Comparison of ENCODE assay signal across 14 mouse cellular contexts in genomic region chr14:58520976-58521549, GRCm38 (mm10).
DNase-seq lines count a peak whose midpoint lies in the region; ATAC-seq and TF ChIP-seq lines count a peak whose summit lies in the region.
"Had no signal": no experiment of that assay in that cellular context is flagged by ENCODE, and none has a peak within 500 bp of the region (broad histone marks: within the 10 kb centered on the region; RNA-seq: fewer than 3 reads in every experiment).

No protein-coding gene starts in this region.

- WGBS in kidney, postnatal 0 days = 45% methylated on average over 5 of the region's 5 CpGs

- no peak for ATAC-seq in kidney, postnatal 0 days (replicated peaks; ENCODE audit: low FRiP score, low read depth)
- ATAC-seq: forebrain, embryonic 15.5 days; inflammation-experienced regulatory T-cells, adult 6 months had no signal

- TF ChIP-seq POLR2A in embryonic fibroblast, embryonic 13.5 days (IDR thresholded peaks at IDR 0.05; ENCODE audit: low read depth, low read length) = no peak

- H3K36me3 ChIP-seq in kidney, postnatal 0 days (ENCODE audit: insufficient read depth, low read length) = no peaks in the 10 kb centered on the region
- H3K36me3 ChIP-seq: forebrain, embryonic 15.5 days; limb, embryonic 13.5 days had no signal

- no peak overlapping the region for H3K9ac ChIP-seq in kidney, postnatal 0 days (ENCODE audit: low read depth, low read length)
- H3K9ac ChIP-seq: forebrain, embryonic 15.5 days; limb, embryonic 13.5 days had no signal

- peak; percentile 37 for DNase-seq in adrenal gland, postnatal 14 days
- no peak for DNase-seq in adrenal gland, adult 18-20 months (ENCODE audit: low spot score in 2 of 2)
- DNase-seq in kidney, postnatal 0 days (ENCODE audit: low spot score) = peak; percentile 22
- DNase-seq in kidney, adult 18-20 months = no peak
- DNase-seq in Muller cell, postnatal 12 days (ENCODE audit: inconsistent ontology term) = peak; percentile 83
- DNase-seq in layer of hippocampus, postnatal 36 days = no peak
- no peak for DNase-seq in yolk sac, embryonic 10.5 days (ENCODE audit: low spot score)
- DNase-seq: embryo, embryonic 11 days; spleen, adult 18-20 months had no signal

- no peaks in the 10 kb centered on the region for H3K4me1 ChIP-seq in kidney, postnatal 0 days (replicated peaks; ENCODE audit: insufficient read depth, low read length)
- H3K4me1 ChIP-seq in embryonic fibroblast, embryonic 13.5 days (ENCODE audit: control insufficient read depth, insufficient read depth, low read length) = peaks cover 21% of the 10 kb centered on the region
- H3K4me1 ChIP-seq: forebrain, embryonic 15.5 days had no signal

- no peaks in the 10 kb centered on the region for H3K9me3 ChIP-seq in kidney, postnatal 0 days (replicated peaks; ENCODE audit: low read length)
- H3K9me3 ChIP-seq: forebrain, embryonic 15.5 days; limb, embryonic 13.5 days had no signal

- no peak overlapping the region for H3K27ac ChIP-seq in kidney, postnatal 0 days
- peak overlapping the region; percentile 63 for H3K27ac ChIP-seq in embryonic fibroblast, embryonic 13.5 days (ENCODE audit: insufficient read depth, low read length)
- H3K27ac ChIP-seq: forebrain, embryonic 15.5 days; limb, embryonic 13.5 days had no signal

- H3K4me2 ChIP-seq in kidney, postnatal 0 days (ENCODE audit: low read length) = no peak overlapping the region
- H3K4me2 ChIP-seq: forebrain, embryonic 15.5 days; limb, embryonic 13.5 days had no signal

- no peak for TF ChIP-seq CTCF in kidney, postnatal 0 days (IDR thresholded peaks at IDR 0.05; ENCODE audit: low read depth)
- TF ChIP-seq CTCF in embryonic fibroblast, embryonic 13.5 days (IDR thresholded peaks at IDR 0.05; ENCODE audit: borderline replicate concordance, insufficient read depth, low read length) = no peak

- no peak overlapping the region for H3K4me3 ChIP-seq in kidney, postnatal 0 days (replicated peaks; ENCODE audit: low read depth, low read length)
- H3K4me3 ChIP-seq in embryonic fibroblast, embryonic 13.5 days (ENCODE audit: insufficient read depth, low read length) = no peak overlapping the region
- H3K4me3 ChIP-seq: forebrain, embryonic 15.5 days; limb, embryonic 13.5 days; myocyte had no signal

- H3K27me3 ChIP-seq in kidney, postnatal 0 days (ENCODE audit: insufficient read depth, low read length) = no peaks in the 10 kb centered on the region
- H3K27me3 ChIP-seq: forebrain, embryonic 15.5 days; limb, embryonic 13.5 days had no signal

Comparison
In these comparisons a context has a peak if more than half of its experiments do, and no peak if none do; other contexts are left out.
1. DNase-seq: peak in adrenal gland, postnatal 14 days (single experiment), kidney, postnatal 0 days (single experiment) and Muller cell, postnatal 12 days (single experiment); none in adrenal gland, adult 18-20 months (0 of 2), kidney, adult 18-20 months (single experiment), layer of hippocampus, postnatal 36 days (0 of 2) and yolk sac, embryonic 10.5 days (single experiment).